Mouse (Mus musculus) spleen, adult 2 months (tissue): ENCODE results near the gene Rangap1.

ENCODE experiments used
- CTCF ChIP-seq: fragments of 200-500 bp; IDR thresholded peaks from 2 replicates; pipeline ENCODE4 v1.5.1; 2011; ENCODE audit warnings: mild to moderate bottlenecking, inconsistent platforms; ENCODE audit not compliant: insufficient read depth, insufficient read length, insufficient replicate concordance; ENCODE audit errors: extremely low read depth
- POLR2A ChIP-seq: fragments of 200-500 bp; IDR thresholded peaks from 2 replicates; pipeline ENCODE4 v1.6.1; 2011; ENCODE audit warnings: low read depth, low read length, inconsistent platforms

GRCm38 (mm10) chr15:81735075-81735474, 10.3 kb downstream of the Rangap1 start:
- TF ChIP-seq CTCF = no peak
- no peak for TF ChIP-seq POLR2A
